Mouse (Mus musculus): ENCODE results near the gene Gm20479.
A peak's percentile ranks its signal among the peaks of the same experiment; 100 is the strongest.

The Gm20479 gene

DNA sequence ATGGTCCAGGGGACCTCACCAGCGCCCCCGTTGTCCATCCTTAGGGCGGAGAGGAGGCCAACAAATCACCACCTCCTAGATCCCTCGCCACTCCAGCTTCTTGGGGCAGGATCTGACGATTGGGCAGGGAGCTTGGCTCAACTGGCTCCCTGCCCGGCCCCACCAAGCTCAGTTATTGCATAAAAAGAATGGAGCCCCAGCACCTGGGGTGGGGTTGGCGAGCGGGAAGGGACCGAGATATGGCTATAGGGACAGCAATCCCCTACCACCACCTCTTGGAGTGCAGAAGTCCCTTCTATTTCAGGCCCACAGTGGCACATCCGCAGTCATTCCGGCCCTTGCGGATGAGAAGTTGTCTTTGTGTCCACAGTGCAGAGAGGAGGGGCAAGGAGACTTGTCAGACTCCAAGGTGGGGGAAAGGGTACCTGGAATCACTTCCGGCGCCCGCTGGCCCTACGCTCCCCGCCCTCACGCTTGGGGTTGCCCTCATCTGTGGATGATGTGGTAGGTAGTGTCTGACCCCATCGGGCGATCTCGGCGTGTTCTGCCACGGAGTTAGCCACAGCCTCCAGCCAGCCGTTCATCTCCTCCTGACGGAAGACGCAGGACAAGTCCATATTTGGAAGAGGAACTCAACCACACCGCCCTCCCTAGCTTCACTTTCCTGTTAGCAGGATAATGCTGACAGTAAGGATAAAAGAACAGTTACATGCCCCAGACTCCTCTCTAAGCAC is at the start of gene Gm20479:
Gene Gm20479, minus strand, starts transcription at position 559 of the 734 bp plus-strand sequence.
- DNase-seq (ENCODE audit: low spot score): no peak

DNA sequence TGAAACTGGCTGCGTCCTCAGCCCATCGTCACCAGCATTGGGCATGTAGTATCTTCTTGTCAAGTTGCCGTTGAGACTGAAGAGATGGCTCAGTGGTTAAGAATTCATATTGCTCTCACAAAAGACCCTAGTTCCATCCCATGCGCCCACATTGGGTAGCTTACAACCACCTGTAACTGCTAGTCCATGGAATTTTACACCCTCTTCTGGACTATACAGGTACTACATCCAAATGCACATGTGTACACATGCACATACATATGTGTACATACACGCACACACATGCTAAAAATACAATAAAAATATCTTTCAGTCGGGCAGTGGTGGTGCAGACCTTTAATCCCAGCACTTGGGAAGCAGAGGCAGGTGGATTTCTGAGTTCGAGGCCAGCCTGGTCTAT is 49.3 kb upstream of the Gm20479 start:
- DNase-seq (ENCODE audit: low spot score): no peak

DNA sequence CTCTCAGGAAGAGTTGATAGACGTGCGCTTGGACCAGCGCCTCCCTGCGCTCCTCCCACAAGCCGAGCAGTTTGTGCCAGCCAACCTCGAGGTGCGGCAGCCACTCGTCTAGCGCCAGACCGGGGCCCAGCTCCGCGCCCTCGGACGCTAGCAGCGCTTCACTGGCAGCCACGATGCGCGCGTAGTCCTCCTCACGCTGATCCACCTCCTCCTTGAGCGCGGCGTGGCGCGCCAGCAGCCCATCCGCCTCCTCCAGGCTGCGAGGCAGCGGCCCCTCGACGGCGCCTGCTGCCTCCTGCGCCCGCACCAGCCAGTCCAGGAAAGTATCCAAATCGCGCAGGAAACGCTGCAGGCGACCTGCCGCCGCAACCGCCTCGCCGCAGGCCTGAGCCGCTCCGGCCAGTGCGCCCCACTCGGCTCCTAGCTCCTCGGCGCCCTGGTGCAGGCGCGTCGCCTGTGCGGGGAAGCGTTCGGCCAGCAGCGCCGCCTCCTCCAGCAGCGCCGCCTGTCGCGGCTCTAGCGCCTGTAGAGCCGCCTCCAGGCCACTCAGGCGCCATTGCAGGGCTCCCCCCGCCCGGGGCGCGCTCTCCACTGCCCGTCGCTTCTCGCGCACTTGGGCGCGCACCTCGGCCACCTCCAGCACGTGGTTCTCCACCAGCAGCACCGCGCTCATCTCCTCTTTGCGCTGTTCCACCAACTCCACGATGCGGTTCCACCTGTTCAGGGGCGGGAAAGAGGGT is 47.2 kb upstream of the Gm20479 start:
- DNase-seq (ENCODE audit: low spot score): no peak

DNA sequence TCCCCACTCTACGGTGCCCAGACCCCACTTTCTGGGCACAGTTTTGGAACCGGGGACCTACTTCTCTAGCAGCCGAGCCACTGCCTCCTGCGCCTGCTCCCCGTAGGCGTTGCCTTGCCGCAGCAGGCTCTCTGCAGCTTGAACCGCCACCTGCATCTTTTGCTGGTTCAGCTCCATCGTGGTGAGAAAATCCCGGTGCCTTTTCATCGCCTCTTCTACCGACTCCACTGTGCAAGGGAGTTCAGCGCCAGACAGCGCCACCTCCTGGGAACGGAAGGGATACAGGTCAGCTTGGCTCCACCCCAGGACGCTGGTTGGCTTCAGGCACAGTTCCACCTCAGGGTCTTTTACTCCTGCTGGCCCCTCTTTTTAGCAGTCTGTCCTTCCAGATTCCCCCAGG is 45.5 kb upstream of the Gm20479 start:
- DNase-seq (ENCODE audit: low spot score): peak; percentile 65

- DNase-seq (ENCODE audit: low spot score): no peak
Measured at GRCm38 (mm10) chr7:27400545-27400944, 43.3 kb upstream of the Gm20479 start.

DNA sequence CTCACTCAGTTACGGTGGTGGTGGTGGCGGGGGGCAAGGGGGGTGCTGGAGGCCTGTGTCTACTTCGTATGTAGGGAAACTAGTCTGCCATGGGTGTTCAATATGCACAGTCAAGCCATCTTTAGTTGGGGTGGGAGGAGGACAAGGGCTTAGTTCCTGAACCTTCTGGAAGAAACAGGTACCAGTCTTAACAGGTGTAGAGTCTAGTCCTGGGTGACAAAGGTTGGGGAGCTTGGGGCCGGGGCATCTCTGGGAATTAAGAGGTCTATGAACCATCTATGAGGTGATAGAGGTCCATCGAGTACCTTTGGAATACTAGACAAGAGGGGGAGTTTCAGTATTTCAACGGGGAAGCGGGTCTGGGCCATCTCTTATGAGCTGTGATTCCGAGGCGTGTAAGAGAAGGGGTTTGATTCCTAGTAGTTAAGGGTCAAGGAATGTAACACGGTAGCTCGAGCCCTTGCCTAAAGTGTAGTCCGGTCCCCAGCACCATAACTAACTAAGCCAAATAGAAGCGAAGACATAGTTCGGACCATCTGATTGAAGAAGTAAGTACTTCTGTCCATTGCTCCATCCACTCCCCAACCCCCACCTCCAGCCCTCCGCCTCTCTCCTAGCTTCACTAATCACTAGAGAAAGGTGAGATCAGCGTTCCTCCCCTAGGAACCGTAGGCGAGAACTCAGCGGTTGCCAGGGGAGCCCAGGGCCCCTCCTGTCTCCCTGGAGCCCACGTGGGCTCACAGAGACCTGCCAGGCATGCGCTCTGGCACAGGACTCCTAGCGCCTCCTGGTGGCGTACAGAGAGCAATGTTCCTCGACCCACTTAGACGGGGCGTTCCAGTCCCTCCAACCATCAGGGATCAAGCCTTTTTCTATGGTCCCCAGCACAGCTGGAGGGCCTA is 40.1 kb upstream of the Gm20479 start:
- peak; percentile 57 for DNase-seq (ENCODE audit: low spot score)

DNA sequence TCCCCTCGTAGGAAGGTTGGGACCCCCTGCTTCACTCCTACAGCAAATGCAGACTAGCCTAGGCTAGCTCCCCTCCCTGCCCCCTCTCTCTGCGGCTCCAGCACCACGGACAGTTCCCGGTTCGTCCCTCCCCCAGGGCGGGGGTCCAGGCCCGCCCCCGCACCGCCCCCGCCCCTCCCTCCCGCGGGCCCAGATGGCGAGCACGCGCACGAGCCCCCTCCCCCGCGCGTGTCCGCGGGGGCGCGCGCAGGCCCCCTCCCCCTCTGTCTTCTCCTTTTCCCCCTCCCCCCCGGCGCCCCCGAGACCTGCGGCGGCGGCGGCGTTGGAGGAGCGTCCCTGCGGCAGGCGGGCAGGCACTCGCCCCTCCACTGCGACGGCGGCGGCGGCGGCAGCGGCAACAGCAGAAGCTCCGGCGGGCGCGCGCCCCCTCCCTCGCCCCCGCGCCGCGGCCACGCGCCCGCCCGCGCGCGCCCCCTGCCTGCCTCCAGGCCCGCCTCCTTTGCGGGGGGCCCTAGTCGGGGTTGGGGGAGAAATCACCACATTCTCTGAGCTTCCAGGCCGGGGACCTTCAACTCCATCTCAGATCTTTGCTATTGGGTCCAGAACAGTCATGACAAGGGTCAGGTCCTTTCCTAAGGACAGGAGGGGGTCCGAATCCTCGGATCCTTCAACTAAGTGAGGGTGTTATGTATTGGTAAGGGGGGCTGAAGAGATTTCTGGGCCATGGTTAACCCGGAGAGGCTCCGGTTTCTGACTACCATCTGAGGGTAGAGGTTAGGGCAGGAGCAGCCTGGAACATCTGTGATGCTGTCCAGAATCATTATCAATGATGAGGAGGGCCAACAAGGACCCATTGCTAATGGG is 39.2 kb upstream of the Gm20479 start:
- DNase-seq (ENCODE audit: low spot score): no peak

- no peak for DNase-seq (ENCODE audit: low spot score)
Measured at GRCm38 (mm10) chr7:27395521-27396183, 38.4 kb upstream of the Gm20479 start.

DNA sequence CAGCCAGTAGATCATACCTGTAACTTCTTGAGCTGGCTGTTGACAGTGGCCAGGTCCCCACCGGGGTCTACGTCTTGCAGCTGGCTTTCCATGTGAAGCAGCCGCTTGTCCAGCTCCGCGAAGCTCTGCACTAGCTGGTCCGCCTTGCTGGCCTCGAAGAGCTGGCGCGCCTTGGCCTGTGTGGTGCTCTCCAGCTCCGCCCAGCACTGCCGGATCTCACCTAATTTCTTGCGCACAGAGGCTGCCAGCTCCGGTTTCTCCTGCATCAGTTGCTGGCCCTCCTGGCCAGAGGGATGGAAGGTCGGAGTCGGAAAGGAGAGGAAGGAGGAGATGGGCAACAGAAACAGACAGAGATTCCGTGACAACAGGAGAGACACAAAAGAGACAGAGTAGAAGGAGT is 34.2 kb upstream of the Gm20479 start:
- no peak for DNase-seq (ENCODE audit: low spot score)

GRCm38 (mm10) chr7:27389213-27389612 is 32.0 kb upstream of the Gm20479 start:
- DNase-seq (ENCODE audit: low spot score): no peak

GRCm38 (mm10) chr7:27384731-27385130 is 27.5 kb upstream of the Gm20479 start:
- no peak for DNase-seq (ENCODE audit: low spot score)

DNA sequence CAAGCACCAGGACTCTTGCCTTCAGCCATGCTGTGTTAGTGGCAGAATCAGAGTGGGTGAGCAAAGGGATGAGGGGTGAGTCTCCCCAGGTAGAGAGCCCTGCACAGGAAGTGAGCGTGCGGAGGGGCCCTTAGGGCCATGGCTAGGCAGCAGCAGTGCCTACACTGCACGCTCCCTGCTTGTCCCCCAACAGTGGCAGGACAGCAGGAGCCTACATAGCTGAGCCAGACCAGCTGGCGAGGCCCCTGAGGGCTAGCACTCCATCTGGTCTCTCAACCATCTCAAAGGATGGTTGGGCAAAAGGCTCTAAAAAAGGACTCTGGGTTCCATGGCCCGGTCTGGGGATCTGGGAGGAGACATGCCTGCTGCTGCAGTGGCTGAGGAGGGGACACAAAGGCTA is 26.9 kb upstream of the Gm20479 start:
- no peak for DNase-seq (ENCODE audit: low spot score)

DNA sequence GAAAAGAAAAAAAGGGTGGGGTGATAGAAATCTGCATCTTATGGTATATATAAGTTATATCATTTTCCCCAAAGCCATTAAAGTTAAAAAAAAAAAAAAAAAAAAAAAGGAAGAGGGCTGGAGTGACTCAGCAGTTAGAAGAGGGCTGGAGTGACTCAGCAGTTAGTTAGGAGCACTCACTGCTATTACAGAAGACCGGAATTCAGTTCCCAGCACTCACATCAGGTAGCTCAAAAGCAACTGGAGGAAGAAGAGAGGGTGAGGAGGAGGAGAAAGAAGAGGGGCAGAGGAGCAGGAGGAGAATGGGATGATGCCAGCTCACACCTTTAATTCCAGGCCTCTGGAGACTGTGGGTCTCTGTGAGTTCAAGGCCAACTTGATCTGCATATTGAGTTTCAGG is 26.0 kb upstream of the Gm20479 start:
- DNase-seq (ENCODE audit: low spot score): no peak

DNA sequence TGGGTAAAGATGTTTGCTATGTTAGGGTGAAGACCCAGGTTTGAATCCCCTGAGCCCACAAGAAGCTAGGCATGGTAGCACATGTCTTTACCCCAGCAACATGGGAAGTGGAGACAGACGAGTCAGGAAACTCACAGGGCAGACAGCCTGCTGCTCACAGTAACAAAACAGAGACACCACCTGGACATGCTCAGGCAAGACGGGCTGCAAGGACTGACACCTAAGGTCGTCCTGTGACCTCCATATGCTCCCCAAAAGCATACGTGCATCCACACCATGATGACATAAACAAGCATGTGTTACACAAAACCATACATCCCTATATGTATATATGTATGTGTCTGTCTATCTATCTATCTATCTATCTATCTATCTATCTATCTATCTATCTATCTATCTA is 24.3 kb upstream of the Gm20479 start:
- DNase-seq (ENCODE audit: low spot score): no peak

DNA sequence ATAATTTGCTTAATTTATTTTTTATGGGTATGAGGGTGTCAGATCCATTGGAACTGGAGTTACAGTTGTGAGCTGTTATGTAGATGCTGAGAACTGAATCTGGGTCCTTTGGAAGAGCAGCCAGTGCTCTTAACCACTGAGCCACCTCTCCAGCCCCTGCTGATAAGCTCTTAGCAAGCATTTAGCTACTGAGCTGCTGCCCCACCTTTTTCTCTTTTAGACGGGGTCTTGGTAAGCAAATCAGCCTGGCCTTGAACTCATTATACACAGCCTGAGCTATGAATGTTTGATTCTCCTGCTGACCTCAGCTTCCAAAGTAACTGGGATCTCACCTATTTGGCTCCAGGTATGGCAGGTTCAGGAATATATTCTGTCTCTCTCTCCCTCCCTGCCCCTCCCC is 23.8 kb upstream of the Gm20479 start:
- DNase-seq (ENCODE audit: low spot score): no peak

- DNase-seq (ENCODE audit: low spot score): no peak
Measured at GRCm38 (mm10) chr7:27379836-27380235, 22.6 kb upstream of the Gm20479 start.

DNA sequence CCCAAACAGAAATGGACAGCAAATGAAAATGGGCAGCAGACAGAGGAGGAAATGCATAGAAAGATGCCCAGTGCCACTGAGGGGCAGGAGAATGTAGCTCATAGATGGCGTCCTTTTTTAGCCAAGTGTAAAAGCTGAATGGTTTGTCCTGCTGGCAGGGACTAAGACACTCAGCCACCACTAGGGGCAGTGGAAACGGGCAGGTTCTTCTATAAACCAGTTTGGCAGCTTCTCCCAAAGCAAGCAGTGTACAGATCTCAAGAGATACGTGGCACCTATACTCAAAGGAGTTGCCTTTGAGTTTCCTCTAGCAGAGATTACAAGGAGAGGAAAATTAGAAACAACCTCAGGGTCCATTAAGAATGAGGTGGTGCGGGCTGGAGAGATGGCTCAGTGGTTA is 21.2 kb upstream of the Gm20479 start:
- no peak for DNase-seq (ENCODE audit: low spot score)

GRCm38 (mm10) chr7:27375274-27375673 is 18.1 kb upstream of the Gm20479 start:
- no peak for DNase-seq (ENCODE audit: low spot score)

DNA sequence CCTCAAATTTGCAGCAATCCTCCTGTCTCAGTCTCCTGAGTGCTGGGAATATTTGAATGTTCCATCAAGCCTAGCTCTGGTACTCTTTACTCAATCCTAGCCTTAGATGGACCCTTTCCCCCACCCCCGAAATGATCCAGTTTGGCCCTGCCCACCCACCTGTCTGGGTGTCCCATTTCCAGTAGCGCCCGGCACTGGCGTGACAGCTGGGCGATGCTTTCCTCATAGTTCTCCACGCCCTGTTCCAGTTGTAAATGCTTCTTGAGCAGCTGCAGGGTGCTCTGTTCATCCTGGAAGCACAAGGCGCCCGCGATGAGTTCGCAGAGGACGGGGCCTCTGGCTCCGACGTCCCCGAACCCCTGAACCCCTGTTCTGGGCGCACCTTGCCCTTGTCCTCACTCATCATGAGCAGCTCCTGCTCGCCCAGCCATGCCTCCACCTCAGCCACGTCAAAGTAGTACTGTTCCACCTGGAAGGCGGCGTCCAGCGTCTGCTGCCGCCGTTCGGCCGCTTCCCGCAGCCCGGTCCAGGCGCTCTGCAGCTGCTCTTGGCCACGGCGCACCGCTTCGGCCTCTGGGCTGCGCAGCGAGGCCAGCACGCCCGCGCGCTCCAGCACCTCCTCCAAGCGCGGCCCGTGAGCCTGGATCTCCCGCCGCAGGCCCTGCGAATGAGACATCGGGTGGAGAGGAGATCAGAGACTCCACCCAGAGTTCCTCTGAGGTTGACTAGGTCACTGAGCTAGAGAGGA is 14.7 kb upstream of the Gm20479 start:
- no peak for DNase-seq (ENCODE audit: low spot score)

- no peak for DNase-seq (ENCODE audit: low spot score)
Measured at GRCm38 (mm10) chr7:27369111-27369510, 11.9 kb upstream of the Gm20479 start.

Measured in left cerebral cortex, adult 11 months (tissue).